Mouse (Mus musculus) small intestine, adult 2 months (tissue): ENCODE data around the gene Orc1. TPM values are rescaled to one million over a fixed set of nuclear protein-coding genes. Genes with fewer than 3 reads are reported as not detected.

Source experiments
- H3K27ac ChIP-seq: fragments of 200-500 bp; 2 replicates; pipeline ENCODE4 v1.5.1; 2012; ENCODE audit warnings: low read depth, low read length, control low read depth, inconsistent platforms; ENCODE audit not compliant: insufficient read depth
- H3K27me3 ChIP-seq: fragments of 200-500 bp; 2 replicates; pipeline ENCODE4 v1.6.1; 2012; ENCODE audit warnings: mild to moderate bottlenecking, moderate library complexity, low read length, inconsistent platforms; ENCODE audit not compliant: control insufficient read depth, insufficient read depth
- H3K36me3 ChIP-seq: fragments of 200-500 bp; 2 replicates; pipeline ENCODE4 v1.6.1; 2012; ENCODE audit warnings: mild to moderate bottlenecking, low read length, control low read depth, inconsistent platforms; ENCODE audit not compliant: control insufficient read depth, insufficient read depth
- H3K4me1 ChIP-seq: fragments of 200-500 bp; 2 replicates; pipeline ENCODE4 v1.6.1; 2012; ENCODE audit warnings: low read length, inconsistent platforms, mixed read lengths; ENCODE audit not compliant: control insufficient read depth, insufficient read depth, insufficient read length
- H3K4me3 ChIP-seq: fragments of 200-500 bp; 2 replicates; pipeline ENCODE4 v1.5.1; 2012; ENCODE audit warnings: low read depth, mild to moderate bottlenecking, control low read depth, inconsistent platforms, low read length, moderate library complexity
- CTCF ChIP-seq: fragments of 200-500 bp; IDR thresholded peaks from 2 replicates; pipeline ENCODE4 v1.5.1; 2012; ENCODE audit warnings: low read depth, mild to moderate bottlenecking, control low read depth, inconsistent platforms, low read length, moderate library complexity, mixed read lengths; ENCODE audit not compliant: insufficient replicate concordance, insufficient read length; ENCODE audit errors: extremely low read depth
- POLR2A ChIP-seq: fragments of 200-500 bp; IDR thresholded peaks from 2 replicates; pipeline ENCODE4 v1.6.1; 2012; ENCODE audit warnings: low read depth, mild to moderate bottlenecking, control low read depth, inconsistent platforms, low read length, moderate library complexity
- WGBS: fragments of 180-500 bp; shearing (Covaris S2); methylation state at CpG from one replicate; pipeline ENCODE4 v1.1.7; 2018; 5-methylcytosine and 5-hydroxymethylcytosine counted together
- polyA plus RNA-seq: library from polyadenylated mRNA; depleted of rRNA; stranded (reverse); fragments of >200 nt; gene quantifications from 2 replicates; pipeline ENCODE4 v1.2.3, GENCODE M21; 2012

Gene Orc1
- polyA plus RNA-seq, 1 experiment = 0.41 TPM

DNA sequence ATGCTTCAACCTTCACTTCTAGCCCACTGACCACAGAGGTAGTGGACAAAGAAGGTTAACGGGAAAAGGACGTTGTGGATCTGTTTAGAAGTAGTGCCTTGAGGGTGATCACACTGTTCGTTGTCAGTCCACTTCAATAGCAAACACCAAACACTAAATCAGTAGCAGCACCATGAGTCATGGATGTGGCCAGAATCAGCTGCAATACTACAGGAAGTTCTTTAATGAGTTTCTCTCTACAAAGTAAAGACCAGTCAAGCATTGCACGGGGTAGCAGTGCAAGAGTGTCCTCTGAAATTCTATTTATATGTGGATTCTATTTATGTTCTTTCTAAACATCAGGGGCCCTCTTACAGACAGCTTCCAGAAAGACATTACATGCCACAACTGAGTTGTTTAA is 19.1 kb downstream of the Orc1 start:
- TF ChIP-seq POLR2A (no peak), CTCF (no peak)
- Histone ChIP-seq H3K27me3 (no peaks in the 10 kb centered on the region), H3K27ac (no peak overlapping the region), H3K4me1 (peaks cover 2% of the 10 kb centered on the region; the same call in 1 of the 2 replicates), H3K36me3 (no peaks in the 10 kb centered on the region), H3K4me3 (no peak overlapping the region)
- WGBS = 77% methylated on average over 4 of the region's 4 CpGs

DNA sequence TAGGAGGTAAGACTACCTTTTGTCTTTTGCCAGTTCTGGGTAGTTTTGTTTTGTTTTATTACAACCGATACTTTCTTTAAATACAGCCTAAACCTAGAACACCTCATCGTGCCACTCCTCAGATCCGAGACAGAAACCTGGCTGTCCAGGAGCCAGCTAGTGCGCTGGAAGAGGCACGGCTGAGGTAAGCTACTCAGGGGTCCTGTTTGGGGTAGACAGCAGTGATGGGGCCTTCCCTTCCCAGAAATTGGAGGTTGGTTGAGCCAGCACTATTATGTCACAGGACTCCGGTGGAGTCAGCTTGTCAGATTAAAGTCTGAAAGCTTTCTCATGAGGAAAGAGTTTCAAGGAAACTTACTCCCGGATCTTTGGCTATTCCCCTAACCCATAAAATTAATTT is 22.6 kb downstream of the Orc1 start:
- no peaks in the 10 kb centered on the region for H3K4me1 ChIP-seq
- H3K36me3 ChIP-seq = no peaks in the 10 kb centered on the region; the same call in none of the 2 replicates
- H3K27ac ChIP-seq = no peak overlapping the region
- H3K27me3 ChIP-seq = no peaks in the 10 kb centered on the region
- 52% methylated on average over 7 of the region's 7 CpGs for WGBS
- TF ChIP-seq CTCF (no peak), POLR2A (no peak)
- H3K4me3 ChIP-seq = no peak overlapping the region

DNA sequence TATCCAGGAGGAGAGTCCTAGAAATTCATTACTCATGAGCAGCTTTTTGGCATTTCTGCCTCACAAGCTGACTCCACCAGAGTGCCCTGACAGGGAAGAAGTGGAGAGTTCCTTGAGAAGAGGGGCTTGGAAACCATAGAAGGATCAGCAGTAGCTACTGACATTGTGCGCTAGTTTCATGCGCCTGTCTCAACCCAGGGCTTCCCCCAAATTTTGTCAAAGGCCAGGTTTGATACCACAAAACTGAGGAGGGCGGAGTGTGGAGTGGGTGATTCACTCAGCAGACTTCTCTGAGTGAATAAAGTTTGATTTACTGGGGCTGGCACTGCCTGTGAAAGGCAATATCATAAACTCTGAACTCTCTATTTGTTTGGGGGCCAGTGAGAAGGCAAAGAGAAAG is 29.4 kb downstream of the Orc1 start:
- no peaks in the 10 kb centered on the region; the same call in none of the 2 replicates for H3K36me3 ChIP-seq
- no peaks in the 10 kb centered on the region for H3K4me1 ChIP-seq
- no peak overlapping the region for H3K4me3 ChIP-seq
- H3K27me3 ChIP-seq = no peaks in the 10 kb centered on the region
- WGBS = 96% methylated on average over 3 of the region's 3 CpGs
- no peak overlapping the region for H3K27ac ChIP-seq
- TF ChIP-seq POLR2A (no peak), CTCF (no peak)

- no peaks in the 10 kb centered on the region for H3K36me3 ChIP-seq
- no peak overlapping the region for H3K27ac ChIP-seq
- no peaks in the 10 kb centered on the region for H3K4me1 ChIP-seq
- TF ChIP-seq POLR2A (no peak), CTCF (no peak)
- WGBS = 90% methylated on average over 5 of the region's 5 CpGs
- no peaks in the 10 kb centered on the region for H3K27me3 ChIP-seq
- no peak overlapping the region for H3K4me3 ChIP-seq
These were observed 31.7 kb downstream of the Orc1 start for GRCm38 (mm10) chr4:108610935-108611334.

DNA sequence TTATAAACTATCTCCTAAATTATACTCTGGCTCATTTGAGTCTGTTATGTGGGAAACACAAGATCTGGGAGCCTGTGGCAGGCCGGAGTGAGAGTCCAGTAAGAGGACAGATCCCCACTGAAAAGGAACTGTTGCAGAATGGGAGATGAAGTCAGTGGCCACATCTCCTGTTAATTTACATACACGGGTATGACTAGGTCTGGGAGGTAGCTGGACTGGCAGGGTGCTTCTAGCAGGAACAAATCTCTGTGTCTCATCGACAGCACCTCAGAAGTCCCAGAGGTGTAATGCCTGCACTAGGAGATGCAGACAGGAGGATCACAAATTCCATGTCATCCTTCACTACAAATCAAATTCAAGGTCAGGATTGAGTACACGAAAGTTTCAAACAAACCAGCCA is 39.4 kb downstream of the Orc1 start:
- H3K4me3 ChIP-seq = no peak overlapping the region
- peaks cover 10% of the 10 kb centered on the region; the same call in 1 of the 2 replicates for H3K4me1 ChIP-seq
- 57% methylated on average over 4 of the region's 4 CpGs for WGBS
- TF ChIP-seq POLR2A (no peak), CTCF (no peak)
- no peaks in the 10 kb centered on the region for H3K27me3 ChIP-seq
- H3K36me3 ChIP-seq = no peaks in the 10 kb centered on the region
- no peak overlapping the region for H3K27ac ChIP-seq

- peak overlapping the region; percentile 51 for H3K27ac ChIP-seq
- WGBS = under 1% methylated on average over 10 of the region's 10 CpGs
- TF ChIP-seq POLR2A = no peak
- TF ChIP-seq CTCF = peak; percentile 23; the same call in 1 of the 2 replicates
- peak overlapping the region; percentile 92 for H3K4me3 ChIP-seq
- H3K27me3 ChIP-seq = no peaks in the 10 kb centered on the region
- H3K36me3 ChIP-seq = no peaks in the 10 kb centered on the region
- peaks cover 10% of the 10 kb centered on the region; the same call in 1 of the 2 replicates for H3K4me1 ChIP-seq
These were observed 39.9 kb downstream of the Orc1 start for GRCm38 (mm10) chr4:108619165-108619564.

DNA sequence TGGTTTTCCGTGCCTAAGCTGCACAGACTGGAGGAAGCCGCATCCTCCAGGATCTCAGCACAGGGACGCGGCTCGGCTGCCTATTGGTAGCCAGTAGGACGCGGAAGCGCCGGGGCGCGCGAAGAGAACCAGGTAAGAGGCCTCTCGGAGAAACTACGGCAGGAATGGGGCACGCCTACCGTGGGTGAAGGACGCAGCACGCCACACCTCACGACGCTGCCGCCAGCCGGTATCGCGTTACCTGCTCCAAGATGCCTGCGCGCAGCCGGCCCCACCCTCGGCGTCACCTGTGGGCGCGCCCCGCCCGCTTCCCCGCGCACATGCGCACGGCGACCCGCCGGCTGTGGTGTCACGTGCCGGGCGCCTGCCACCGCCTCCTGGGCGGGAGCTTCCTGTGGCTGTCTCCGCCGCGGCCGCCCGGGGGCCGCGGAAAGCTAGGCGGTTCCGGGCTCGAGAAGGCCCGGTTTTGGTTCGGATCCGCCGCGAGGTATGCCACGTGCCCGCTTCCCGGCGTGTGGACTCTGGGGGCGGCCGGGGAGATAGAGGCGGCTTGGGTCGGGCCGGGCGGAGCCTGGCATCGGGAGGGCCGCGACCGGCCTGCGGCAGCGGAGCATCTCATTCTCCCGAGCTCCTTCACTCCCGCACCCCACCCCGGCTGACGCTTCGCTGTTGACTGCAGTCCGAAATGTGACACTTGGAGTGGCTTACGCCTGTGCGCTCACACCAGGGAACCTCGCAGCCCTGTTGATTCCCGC is 40.5 kb downstream of the Orc1 start, which contains the start of gene Cc2d1b:
Gene Cc2d1b (plus strand): TSS at position 354 of the 755 bp plus-strand sequence.
- H3K36me3 ChIP-seq = peaks cover 4% of the 10 kb centered on the region

More for the DNA sequence above, 40.5 kb downstream of the Orc1 start, which contains the start of gene Cc2d1b:
- WGBS = under 1% methylated on average over 86 of the region's 86 CpGs
- no peaks in the 10 kb centered on the region for H3K27me3 ChIP-seq
- TF ChIP-seq CTCF (no peak), POLR2A (peak; percentile 85; the same call in 1 of the 2 replicates)
- H3K4me3 ChIP-seq = peak within 1 kb of the TSS; percentile 92
- peak within 1 kb of the TSS; percentile 51 for H3K27ac ChIP-seq
- peaks cover 10% of the 10 kb centered on the region; the same call in 1 of the 2 replicates for H3K4me1 ChIP-seq
